Mouse (Mus musculus) cerebellum, postnatal 4 days (tissue): Measurements from ENCODE around the gene Smyd3.
A peak's percentile ranks its signal among the peaks of the same experiment; 100 is the strongest.

Experiments used
- DNase-seq, 2 experiments: peaks; one replicate each; pipeline ENCODE4 v3.0.0; 2022; ENCODE audit warnings: low spot score in 2 of 2, mixed read lengths in 1 of 2

The Smyd3 gene

GRCm38 (mm10) chr1:179517713-179518465 lies at the start of gene Smyd3:
Gene Smyd3, minus strand, starts transcription at chr1:179518041.
- DNase-seq = peak; percentile 57 to 74

DNA sequence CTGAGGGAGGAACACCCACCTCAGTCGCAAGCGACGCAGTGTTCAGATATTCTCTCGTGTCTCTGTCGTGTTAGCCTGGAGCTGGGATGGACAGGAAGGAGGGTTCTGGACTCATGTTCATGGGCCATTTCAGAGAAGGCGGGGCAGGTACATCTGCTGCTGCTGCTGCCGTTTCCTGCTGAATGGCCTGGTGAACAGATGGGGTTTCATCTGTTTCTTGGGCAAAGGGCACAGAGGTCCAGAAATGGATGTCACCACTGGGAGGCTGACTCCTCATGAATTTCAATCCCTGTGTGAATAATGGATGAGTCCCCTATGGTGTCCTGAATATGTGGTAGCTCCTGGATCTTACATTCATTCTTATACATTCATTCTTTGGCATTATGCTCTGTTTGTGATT lies 49.7 kb upstream of the Smyd3 start:
- no peak for DNase-seq

DNA sequence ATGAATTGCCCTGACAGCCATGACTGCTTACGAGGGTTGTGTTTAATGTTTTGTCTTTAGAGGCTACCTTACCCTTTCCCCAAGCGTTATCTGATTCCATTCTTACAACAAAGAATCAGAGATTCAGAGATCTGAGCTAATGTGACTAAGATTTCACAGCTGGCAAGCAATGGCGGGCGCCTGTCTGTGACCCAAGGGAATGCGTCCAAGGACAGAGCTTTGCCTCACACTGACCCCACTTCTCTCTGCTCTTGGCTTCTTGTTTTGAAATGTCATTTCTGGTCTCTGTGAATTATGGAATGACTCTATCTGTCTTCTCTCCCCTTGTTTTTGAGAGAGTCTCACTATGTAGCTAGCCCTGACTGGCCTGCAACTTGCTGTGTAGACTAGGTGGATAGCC lies 46.1 kb upstream of the Smyd3 start:
- DNase-seq = no peak

GRCm38 (mm10) chr1:179563211-179563610 lies 45.4 kb upstream of the Smyd3 start:
- no peak for DNase-seq

DNA sequence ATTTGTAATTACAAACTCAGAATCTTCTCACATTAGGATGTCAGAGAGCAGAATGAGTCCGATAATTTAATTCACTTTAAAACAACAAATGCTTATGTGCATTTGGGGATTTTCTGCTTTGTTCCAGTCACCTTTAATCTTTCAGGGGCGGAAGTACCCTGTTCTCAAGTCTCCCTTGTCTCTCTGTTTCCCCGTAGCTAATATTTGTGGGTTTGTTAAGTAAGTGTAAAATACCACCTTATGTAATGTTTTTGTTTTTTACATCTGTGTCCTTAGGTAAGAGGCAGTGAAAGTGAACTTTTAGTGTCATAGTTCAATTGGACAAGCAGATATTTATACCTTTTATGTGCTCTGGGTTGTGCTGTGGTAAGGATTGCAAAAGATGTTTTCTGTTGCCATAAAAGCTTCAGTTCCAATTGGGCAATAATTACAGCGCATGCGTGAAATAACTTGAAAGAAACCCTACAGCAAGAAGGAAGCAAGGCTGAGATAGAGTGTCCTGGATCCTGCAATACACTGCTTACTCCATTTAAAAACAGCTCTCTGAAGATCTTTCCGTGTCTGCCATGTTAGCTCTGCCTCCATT lies 43.1 kb upstream of the Smyd3 start:
- no peak for DNase-seq

DNA sequence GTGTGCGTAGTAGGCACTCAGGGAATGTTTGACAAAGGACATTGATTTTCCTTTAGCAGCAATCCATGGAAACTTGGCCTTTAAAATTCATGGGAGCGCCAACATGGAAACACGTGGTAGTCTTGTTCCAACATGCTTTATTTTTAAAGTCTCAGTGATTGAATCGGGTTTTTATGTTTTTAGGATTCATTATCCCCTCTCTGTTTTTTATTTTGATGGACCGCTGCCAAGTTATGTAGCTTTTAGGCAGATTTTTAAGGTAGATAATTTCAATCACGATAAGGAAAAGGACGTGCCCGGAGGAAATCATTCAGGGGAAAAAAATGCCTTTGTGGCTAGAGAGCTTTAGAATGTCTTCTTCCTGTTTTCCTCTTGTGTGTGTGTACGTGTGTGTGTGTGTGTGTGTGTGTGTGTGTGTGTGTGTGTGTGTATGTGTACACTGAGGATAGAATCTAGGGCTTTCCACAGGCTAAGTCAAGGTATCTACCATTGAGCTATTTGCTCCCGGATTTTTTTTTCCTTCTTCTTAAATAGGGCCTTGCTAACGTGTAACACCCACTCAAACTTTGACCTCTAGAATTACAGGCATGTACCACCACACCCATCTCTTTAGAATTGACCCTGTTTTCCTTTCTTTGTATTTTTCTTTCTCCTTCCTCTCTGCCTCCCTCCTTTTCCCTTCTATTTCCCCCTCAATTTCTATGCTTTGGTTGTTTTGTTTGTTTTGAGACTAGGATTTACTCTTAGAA lies 41.8 kb upstream of the Smyd3 start:
- no peak for DNase-seq

DNA sequence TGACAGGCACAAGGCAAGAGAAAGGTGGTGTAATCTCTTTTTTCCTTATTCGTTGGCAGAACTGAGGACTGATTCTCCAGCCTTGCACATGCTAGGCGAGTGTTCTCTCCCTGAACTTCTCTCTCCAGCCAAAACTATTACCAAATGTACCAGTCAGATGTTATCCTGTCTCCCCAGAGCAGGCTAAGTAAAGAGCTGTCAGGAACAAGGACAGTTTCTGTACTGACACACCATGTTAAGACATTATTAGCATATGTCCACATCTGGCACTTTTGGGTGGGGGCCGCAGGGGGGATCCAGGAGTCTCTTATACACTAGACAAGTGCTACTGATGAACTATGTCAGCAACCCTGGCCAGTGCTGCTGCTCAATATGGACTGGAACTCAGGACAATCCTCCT lies 39.1 kb upstream of the Smyd3 start:
- no peak for DNase-seq

GRCm38 (mm10) chr1:179553949-179554347 lies 36.1 kb upstream of the Smyd3 start:
- no peak for DNase-seq

- DNase-seq = no peak
Measured at GRCm38 (mm10) chr1:179553197-179553948, 35.5 kb upstream of the Smyd3 start.

- no peak for DNase-seq
Measured at GRCm38 (mm10) chr1:179552751-179553150, 34.9 kb upstream of the Smyd3 start.

GRCm38 (mm10) chr1:179551921-179552320 lies 34.1 kb upstream of the Smyd3 start:
- DNase-seq = no peak

- no peak for DNase-seq
Measured at GRCm38 (mm10) chr1:179551336-179551735, 33.5 kb upstream of the Smyd3 start.

DNA sequence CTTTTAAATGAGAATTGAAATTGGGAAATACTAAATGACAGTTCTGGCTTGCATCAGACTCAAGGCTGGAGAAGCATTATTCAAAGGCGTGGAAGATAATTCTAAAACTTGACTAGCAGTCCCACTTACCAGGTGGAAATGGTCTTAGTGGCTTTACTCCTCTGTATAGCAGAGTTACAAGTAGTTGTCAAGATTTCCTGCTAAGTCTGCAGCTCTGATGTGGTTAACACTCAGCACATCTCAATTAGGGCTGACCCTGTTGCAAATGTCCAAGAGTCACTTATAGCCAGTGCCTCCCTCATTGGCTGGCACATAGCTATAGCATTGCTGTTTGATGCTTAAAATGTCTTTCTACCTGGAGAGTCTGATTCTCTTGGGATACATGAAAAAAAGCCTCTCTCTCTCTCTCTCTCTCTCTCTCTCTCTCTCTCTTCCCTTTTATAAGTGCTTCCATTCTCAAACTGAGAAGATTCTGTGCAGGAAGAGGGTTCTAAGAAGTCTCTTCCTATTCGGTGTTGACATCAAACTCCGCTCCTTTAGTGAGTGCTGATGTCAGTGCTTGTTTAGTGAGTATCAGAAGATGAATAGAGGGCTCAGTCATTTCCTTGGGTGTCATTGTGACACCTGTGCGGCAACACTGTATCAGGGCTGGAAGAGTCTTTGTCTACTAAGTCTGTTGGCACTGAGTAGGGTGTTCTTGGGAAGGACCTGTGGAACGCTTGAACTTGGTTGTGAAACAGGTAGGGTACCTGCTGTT lies 31.3 kb upstream of the Smyd3 start:
- no peak for DNase-seq

GRCm38 (mm10) chr1:179548220-179548619 lies 30.4 kb upstream of the Smyd3 start:
- DNase-seq = no peak

DNA sequence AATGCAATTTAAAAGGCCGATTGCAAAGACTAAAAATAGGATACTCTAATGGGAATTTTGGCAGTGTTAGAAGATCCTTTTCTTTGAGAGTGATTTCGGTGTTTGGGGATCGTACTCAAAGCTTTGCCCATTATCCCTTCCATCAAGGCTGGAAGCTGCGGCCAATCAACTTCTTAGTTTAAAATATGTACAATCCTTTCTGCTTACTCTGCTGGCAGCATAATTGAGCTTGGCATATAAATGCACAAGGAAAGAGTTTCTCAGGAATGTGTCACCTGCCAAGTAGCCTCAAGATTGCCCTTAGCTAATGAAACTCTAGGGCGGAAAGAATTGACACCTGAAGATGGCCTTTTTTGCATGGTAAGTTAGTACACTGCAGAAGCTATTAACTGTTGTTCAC lies 29.3 kb upstream of the Smyd3 start:
- DNase-seq = no peak

DNA sequence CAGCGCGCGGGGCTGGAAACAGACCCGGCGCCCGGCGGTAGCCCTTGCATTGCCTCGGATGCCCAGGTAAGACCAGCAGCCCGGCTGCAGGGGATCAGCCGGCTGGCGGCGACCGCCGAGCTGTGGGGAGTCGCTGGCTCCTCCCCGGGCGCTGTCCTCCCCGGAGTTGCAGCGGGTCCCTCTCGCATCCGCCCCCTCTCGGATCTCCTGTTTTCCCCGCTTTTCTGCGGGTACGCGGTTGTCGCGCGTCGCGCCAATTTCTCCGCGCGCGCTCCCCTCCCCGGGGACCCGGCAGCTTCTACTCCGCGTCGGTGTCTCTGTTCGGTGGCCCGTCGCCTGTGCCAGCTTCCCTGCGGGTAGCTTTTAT lies 28.7 kb upstream of the Smyd3 start:
- no peak for DNase-seq

DNA sequence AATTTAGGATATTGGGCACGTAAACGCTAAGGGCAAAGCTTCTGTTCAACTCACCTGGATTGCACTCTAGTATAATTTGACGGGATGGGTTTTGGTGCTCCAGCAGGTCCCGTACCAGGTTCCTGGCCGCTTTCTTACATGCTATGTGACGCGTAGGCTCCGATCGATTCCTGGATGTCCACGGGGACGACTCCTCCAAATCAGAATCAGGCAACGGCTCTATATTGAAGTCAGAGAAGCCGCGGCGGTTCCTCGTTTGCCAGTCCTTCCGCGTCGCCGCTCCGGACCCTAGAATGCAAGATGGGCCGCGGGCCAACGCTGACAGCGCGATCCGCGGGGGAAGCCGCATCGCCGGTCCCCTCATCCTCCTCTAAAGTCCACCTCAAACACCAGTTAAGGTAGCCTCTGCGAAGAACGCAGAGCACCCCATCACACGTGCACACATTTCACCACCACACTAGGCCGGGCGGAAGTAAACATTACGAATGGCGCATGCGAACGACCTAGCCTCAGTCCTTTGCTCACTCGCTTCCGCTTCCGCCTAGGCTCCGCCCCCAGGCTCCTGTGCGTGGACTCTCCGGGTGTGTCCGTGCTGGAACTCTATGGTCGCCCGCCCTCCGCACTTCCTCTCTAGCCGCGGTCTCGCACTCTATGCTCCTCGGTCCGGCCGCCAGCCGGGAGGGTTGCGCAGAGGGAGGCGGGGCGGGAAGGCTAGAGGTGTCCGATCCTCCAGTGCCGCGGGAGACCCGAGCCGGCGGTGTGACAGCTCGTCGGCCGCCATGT lies 28.1 kb upstream of the Smyd3 start, which contains the start of the genes Tfb2m and Cnst:
Gene Tfb2m, minus strand, starts transcription at position 500 of the 783 bp plus-strand sequence.
Gene Cnst, plus strand, starts transcription at position 603 of the 783 bp plus-strand sequence.
- peak; percentile 91 to 95 for DNase-seq

DNA sequence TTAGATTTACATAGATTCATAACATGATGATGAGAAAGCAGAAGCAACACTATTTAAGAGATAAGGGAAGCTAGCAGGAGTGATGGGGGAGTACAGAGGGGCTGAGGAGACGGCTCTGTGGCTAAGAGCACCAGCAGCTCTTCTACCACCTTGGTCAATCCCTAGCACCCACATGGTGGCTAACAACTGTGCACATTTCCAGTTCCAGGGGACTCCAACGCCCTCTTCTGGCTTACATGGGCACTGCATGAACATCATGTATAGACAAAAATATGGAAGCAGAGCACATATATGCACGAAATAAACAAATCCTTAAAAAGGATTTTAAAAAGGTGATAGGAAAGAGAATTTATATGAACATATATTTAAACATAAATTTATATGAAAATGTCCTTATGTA lies 23.7 kb upstream of the Smyd3 start:
- no peak for DNase-seq

- DNase-seq = no peak
Measured at GRCm38 (mm10) chr1:179539887-179540286, 22.0 kb upstream of the Smyd3 start.

- DNase-seq = no peak
Measured at GRCm38 (mm10) chr1:179539054-179539453, 21.2 kb upstream of the Smyd3 start.
